Mouse (Mus musculus) MEL (cell line): Measurements from ENCODE around the gene Desi2. TPM values are rescaled to one million over a fixed set of nuclear protein-coding genes. Genes with fewer than 3 reads are reported as not detected.
"Not testable (repeated sequence)": the region's sequence is repeated elsewhere in the genome, so short reads cannot be mapped to it uniquely, and the experiment has no call there.

Experiments
- DNase-seq: peaks from one replicate; pipeline ENCODE4 v3.0.0; 2011; ENCODE audit warnings: low read depth, low spot score
- H3K27ac ChIP-seq: 2 replicates; pipeline ENCODE4 v1.5.1; 2012; ENCODE audit warnings: low read depth, mild to moderate bottlenecking, control low read depth, low read length, moderate library complexity; ENCODE audit not compliant: control insufficient read depth
- H3K27me3 ChIP-seq, 2 experiments: fragments of 150-350 bp in 1 of 2; sonication (generic) in 1 of 2; 2 replicates each; pipeline ENCODE4 v1.6.1; 2012; ENCODE audit warnings: low read length in 2 of 2, mild to moderate bottlenecking in 2 of 2, improper control_type of control experiment in 1 of 2, moderate library complexity in 1 of 2; ENCODE audit not compliant: insufficient read depth in 2 of 2, control insufficient read depth in 1 of 2
- H3K36me3 ChIP-seq, 2 experiments: 2 replicates each; pipeline ENCODE4 v1.6.1; 2012 to 2014; ENCODE audit warnings: low read length in 2 of 2, improper control_type of control experiment in 1 of 2, inconsistent platforms in 1 of 2, mild to moderate bottlenecking in 1 of 2; ENCODE audit not compliant: insufficient read depth in 2 of 2, control insufficient read depth in 1 of 2
- H3K4me1 ChIP-seq, 2 experiments: fragments of 150-350 bp in 1 of 2; sonication (generic) in 1 of 2; 2 replicates each; pipeline ENCODE4 v1.6.1; 2012; ENCODE audit warnings: low read length in 2 of 2, improper control_type of control experiment in 1 of 2, mild to moderate bottlenecking in 1 of 2; ENCODE audit not compliant: insufficient read depth in 2 of 2, control insufficient read depth in 1 of 2
- H3K4me3 ChIP-seq, 2 experiments: fragments of 150-350 bp in 1 of 2; sonication (generic) in 1 of 2; 2 replicates each; pipeline ENCODE4 v1.5.1; 2012; ENCODE audit warnings: low read depth in 2 of 2, low read length in 2 of 2, mild to moderate bottlenecking in 2 of 2, moderate library complexity in 2 of 2, control low read depth in 1 of 2, improper control_type of control experiment in 1 of 2; ENCODE audit not compliant: control insufficient read depth in 1 of 2, insufficient read depth in 1 of 2
- H3K79me2 ChIP-seq: 2 replicates; pipeline ENCODE4 v1.6.1; 2012; ENCODE audit warnings: mild to moderate bottlenecking, low read length, moderate library complexity; ENCODE audit not compliant: control insufficient read depth, poor library complexity, insufficient read depth
- H3K9ac ChIP-seq: 2 replicates; pipeline ENCODE4 v1.6.1; 2012; ENCODE audit warnings: low read depth, mild to moderate bottlenecking, control low read depth, low read length, moderate library complexity; ENCODE audit not compliant: control insufficient read depth, poor library complexity, severe bottlenecking
- H3K9me3 ChIP-seq: fragments of 150-350 bp; sonication (generic); replicated peaks from 2 replicates; pipeline ENCODE4 v1.6.1; 2012; ENCODE audit warnings: mild to moderate bottlenecking, low read length, improper control_type of control experiment, moderate library complexity; ENCODE audit not compliant: insufficient read depth
- BHLHE40 ChIP-seq: IDR thresholded peaks from 2 replicates; pipeline ENCODE4 v1.6.1; 2012; ENCODE audit warnings: low read depth, mild to moderate bottlenecking, inconsistent platforms, low read length, improper control_type of control experiment, borderline replicate concordance
- CHD1 ChIP-seq: IDR thresholded peaks from 2 replicates; pipeline ENCODE4 v1.6.1; 2012; ENCODE audit warnings: low read depth, mild to moderate bottlenecking, inconsistent platforms, low read length, improper control_type of control experiment
- CHD2 ChIP-seq: IDR thresholded peaks from 2 replicates; pipeline ENCODE4 v1.6.1; 2011; ENCODE audit warnings: low read length, improper control_type of control experiment
- CTCF ChIP-seq, 3 experiments: IDR thresholded peaks in 2 of 3; conservative IDR thresholded peaks in 1 of 3; 2 replicates each; pipeline ENCODE4 v1.5.1; 2011 to 2012; ENCODE audit warnings: low read length in 3 of 3, low read depth in 2 of 3, mild to moderate bottlenecking in 2 of 3, improper control_type of control experiment in 1 of 3, inconsistent platforms in 1 of 3, mixed read lengths in 1 of 3, moderate library complexity in 1 of 3; ENCODE audit not compliant: control insufficient read depth in 1 of 3, insufficient read depth in 1 of 3, poor library complexity in 1 of 3, severe bottlenecking in 1 of 3
- E2F4 ChIP-seq: IDR thresholded peaks from 2 replicates; pipeline ENCODE4 v1.6.1; 2011; ENCODE audit warnings: low read depth, low read length, improper control_type of control experiment, borderline replicate concordance
- EP300 ChIP-seq, 2 experiments: IDR thresholded peaks; 2 replicates each; pipeline ENCODE4 v1.6.1; 2011; ENCODE audit warnings: improper control_type of control experiment in 2 of 2, low read length in 2 of 2, low read depth in 1 of 2, mild to moderate bottlenecking in 1 of 2
- HCFC1 ChIP-seq: IDR thresholded peaks from 2 replicates; pipeline ENCODE4 v1.6.1; 2012; ENCODE audit warnings: low read depth, mild to moderate bottlenecking, inconsistent platforms, low read length, improper control_type of control experiment, moderate library complexity
- KAT2A ChIP-seq: conservative IDR thresholded peaks from 2 replicates; pipeline ENCODE4 v1.6.1; 2012; ENCODE audit warnings: low read depth, low read length, improper control_type of control experiment, inconsistent platforms
- MAZ ChIP-seq: IDR thresholded peaks from 2 replicates; pipeline ENCODE4 v1.6.1; 2012; ENCODE audit warnings: low read depth, mild to moderate bottlenecking, inconsistent platforms, low read length, improper control_type of control experiment
- MEF2A ChIP-seq: IDR thresholded peaks from 2 replicates; pipeline ENCODE4 v1.6.1; 2014; ENCODE audit warnings: low read depth, mild to moderate bottlenecking, inconsistent platforms, low read length, improper control_type of control experiment; ENCODE audit not compliant: poor library complexity, insufficient replicate concordance, severe bottlenecking; ENCODE audit errors: extremely low read depth
- POLR2A ChIP-seq, 2 experiments: IDR thresholded peaks; 2 replicates each; pipeline ENCODE4 v1.6.1; 2011 to 2012; ENCODE audit warnings: low read length in 2 of 2, mild to moderate bottlenecking in 2 of 2, control low read depth in 1 of 2, improper control_type of control experiment in 1 of 2, low read depth in 1 of 2, moderate library complexity in 1 of 2; ENCODE audit not compliant: control insufficient read depth in 1 of 2, insufficient read depth in 1 of 2, poor library complexity in 1 of 2
- POLR2AphosphoS2 ChIP-seq: IDR thresholded peaks from 2 replicates; pipeline ENCODE4 v1.6.1; 2011; ENCODE audit warnings: low read length, improper control_type of control experiment
- POLR2AphosphoS5 ChIP-seq: IDR thresholded peaks from 2 replicates; pipeline ENCODE4 v1.6.1; 2012; ENCODE audit warnings: low read depth, borderline replicate concordance, mild to moderate bottlenecking, inconsistent platforms, low read length, moderate library complexity, mixed read lengths
- RAD21 ChIP-seq: IDR thresholded peaks from 2 replicates; pipeline ENCODE4 v1.6.1; 2011; ENCODE audit warnings: mild to moderate bottlenecking, low read depth, low read length, improper control_type of control experiment
- SIN3A ChIP-seq: IDR thresholded peaks from 2 replicates; pipeline ENCODE4 v1.6.1; 2012; ENCODE audit warnings: low read length, improper control_type of control experiment, inconsistent platforms
- TAL1 ChIP-seq: IDR thresholded peaks from 2 replicates; pipeline ENCODE4 v1.6.1; 2012; ENCODE audit warnings: mild to moderate bottlenecking, inconsistent platforms, low read length, moderate library complexity, mixed read lengths
- TCF12 ChIP-seq: IDR thresholded peaks from 2 replicates; pipeline ENCODE4 v1.6.1; 2014; ENCODE audit warnings: low read depth, mild to moderate bottlenecking, inconsistent platforms, low read length, improper control_type of control experiment, moderate library complexity
- UBTF ChIP-seq: IDR thresholded peaks from 2 replicates; pipeline ENCODE4 v1.6.1; 2012; ENCODE audit warnings: low read depth, mild to moderate bottlenecking, inconsistent platforms, low read length, improper control_type of control experiment, moderate library complexity, borderline replicate concordance; ENCODE audit not compliant: insufficient read depth
- polyA plus RNA-seq, 2 experiments: library from polyadenylated mRNA; stranded (reverse) in 1 of 2; unstranded in 1 of 2; fragments of >175 nt in 1 of 2; fragments of >200 nt in 1 of 2; gene quantifications; 2 replicates each; pipeline versions ENCODE4 v1.2.1 to v1.2.4; 2012; ENCODE audit warnings: low replicate concordance in 2 of 2, low read depth in 1 of 2; ENCODE audit not compliant: insufficient read length in 2 of 2, insufficient read depth in 1 of 2, missing spikeins in 1 of 2
- total RNA-seq: library from RNA; depleted of rRNA; stranded (reverse); fragments of 300-350 nt; gene quantifications from 2 replicates; pipeline ENCODE4 v1.2.3, GENCODE M21; 2012

The Desi2 gene
- total and polyA plus RNA-seq, 3 experiments: 16.9 to 22.3 TPM; not detected in 1

- DNase-seq: peak; percentile 64
- H3K27me3 ChIP-seq, H3K27ac ChIP-seq, H3K9me3 ChIP-seq, H3K79me2 ChIP-seq, H3K4me1 ChIP-seq: not testable (repeated sequence)
- Histone ChIP-seq H3K36me3 (peaks cover 0 to 18% of the 10 kb centered on the region in 2 experiments; a peak in 2 of 4 replicates), H3K9ac (peak overlapping the region; percentile 59), H3K4me3 (peak overlapping the region; percentile 54 to 62; a peak in 3 of 4 replicates)
- TF ChIP-seq POLR2A (IDR thresholded peaks at IDR 0.05; ENCODE audit: control insufficient read depth in 1 of 2, insufficient read depth in 1 of 2, low read depth in 1 of 2, low read length in 2 of 2, poor library complexity in 1 of 2) (0 out of 4 replicates have a peak, but pooled peaks of 1 of the 2 experiments have one; percentile 22), CTCF (IDR thresholded peaks at IDR 0.05 in 2 of 3, conservative IDR thresholded peaks at IDR 0.05 in 1 of 3; ENCODE audit: control insufficient read depth in 1 of 3, insufficient read depth in 1 of 3, low read depth in 2 of 3, low read length in 3 of 3, poor library complexity in 1 of 3, severe bottlenecking in 1 of 3) (peak in 1 of 3 experiments; percentile 48; a peak in 3 of 6 replicates)
Measured at GRCm38 (mm10) chr1:178187810-178188209, 593 bp downstream of the Desi2 start.

- Histone ChIP-seq H3K36me3 (peaks cover 0 to 18% of the 10 kb centered on the region in 2 experiments; a peak in 2 of 4 replicates), H3K79me2 (peaks cover 13% of the 10 kb centered on the region), H3K9ac (peak overlapping the region; percentile 70), H3K27ac (no peak overlapping the region), H3K4me1 (peaks cover 0 to 7% of the 10 kb centered on the region in 2 experiments; a peak in 3 of 4 replicates), H3K9me3 (no peaks in the 10 kb centered on the region), H3K4me3 (peak overlapping the region; percentile 67 to 96), H3K27me3 (no peaks in the 10 kb centered on the region)
- TF ChIP-seq POLR2A (IDR thresholded peaks at IDR 0.05; ENCODE audit: control insufficient read depth in 1 of 2, insufficient read depth in 1 of 2, low read depth in 1 of 2, low read length in 2 of 2, poor library complexity in 1 of 2): no peak
- TF ChIP-seq RAD21: no peak
- TF ChIP-seq UBTF: no peak
- TF ChIP-seq CHD1: no peak
- TF ChIP-seq TCF12: no peak
- TF ChIP-seq CTCF (IDR thresholded peaks at IDR 0.05 in 2 of 3, conservative IDR thresholded peaks at IDR 0.05 in 1 of 3; ENCODE audit: control insufficient read depth in 1 of 3, insufficient read depth in 1 of 3, low read depth in 2 of 3, low read length in 3 of 3, poor library complexity in 1 of 3, severe bottlenecking in 1 of 3): no peak
- no peak for TF ChIP-seq EP300 (IDR thresholded peaks at IDR 0.05; ENCODE audit: low read depth in 1 of 2, low read length in 2 of 2)
- TF ChIP-seq HCFC1: no peak
- TF ChIP-seq POLR2AphosphoS5: no peak
- no peak for TF ChIP-seq E2F4
- no peak; the same call in 1 of the 2 replicates for TF ChIP-seq SIN3A
- TF ChIP-seq KAT2A: no peak
- no peak for TF ChIP-seq CHD2
- no peak for TF ChIP-seq BHLHE40
- TF ChIP-seq TAL1: no peak
- TF ChIP-seq MAZ: no peak
- no peak for TF ChIP-seq MEF2A
- TF ChIP-seq POLR2AphosphoS2: no peak
- DNase-seq: peak; percentile 38
Measured at GRCm38 (mm10) chr1:178188386-178188785, 1.2 kb downstream of the Desi2 start.
